Mouse (Mus musculus): ENCODE results near the gene Eva1a. TPM values are rescaled to one million over a fixed set of nuclear protein-coding genes. Genes with fewer than 3 reads are reported as not detected.

Gene Eva1a
- total RNA-seq, 2 experiments from 2014 or later = not detected

GRCm38 (mm10) chr6:82065230-82065629, 24.4 kb downstream of the Eva1a start:
- no peak for ATAC-seq (replicated peaks; ENCODE audit: poor library complexity, severe bottlenecking)

GRCm38 (mm10) chr6:82066515-82067081, 25.8 kb downstream of the Eva1a start:
- no peak for ATAC-seq (replicated peaks; ENCODE audit: poor library complexity, severe bottlenecking)

GRCm38 (mm10) chr6:82070459-82070858, 29.6 kb downstream of the Eva1a start:
- no peak for ATAC-seq (replicated peaks; ENCODE audit: poor library complexity, severe bottlenecking)

GRCm38 (mm10) chr6:82073011-82073410, 32.2 kb downstream of the Eva1a start:
- no peak for ATAC-seq (replicated peaks; ENCODE audit: poor library complexity, severe bottlenecking)

GRCm38 (mm10) chr6:82073567-82073966, 32.7 kb downstream of the Eva1a start:
- no peak for ATAC-seq (replicated peaks; ENCODE audit: poor library complexity, severe bottlenecking)

- ATAC-seq (replicated peaks; ENCODE audit: poor library complexity, severe bottlenecking) = no peak
Measured at GRCm38 (mm10) chr6:82076364-82076763, 35.5 kb downstream of the Eva1a start.

GRCm38 (mm10) chr6:82078875-82079274, 38.0 kb downstream of the Eva1a start:
- ATAC-seq (replicated peaks; ENCODE audit: poor library complexity, severe bottlenecking) = no peak

- ATAC-seq (replicated peaks; ENCODE audit: poor library complexity, severe bottlenecking) = no peak
Measured at GRCm38 (mm10) chr6:82083655-82084054, 42.8 kb downstream of the Eva1a start.

GRCm38 (mm10) chr6:82084235-82084634, 43.4 kb downstream of the Eva1a start:
- ATAC-seq (replicated peaks; ENCODE audit: poor library complexity, severe bottlenecking) = no peak

- ATAC-seq (replicated peaks; ENCODE audit: poor library complexity, severe bottlenecking) = no peak
Measured at GRCm38 (mm10) chr6:82085313-82085908, 44.6 kb downstream of the Eva1a start.

- ATAC-seq (replicated peaks; ENCODE audit: poor library complexity, severe bottlenecking) = no peak
Measured at GRCm38 (mm10) chr6:82088133-82088532, 47.3 kb downstream of the Eva1a start.

- ATAC-seq (replicated peaks; ENCODE audit: poor library complexity, severe bottlenecking) = no peak
Measured at GRCm38 (mm10) chr6:82091773-82092172, 50.9 kb downstream of the Eva1a start.

- no peak for ATAC-seq (replicated peaks; ENCODE audit: poor library complexity, severe bottlenecking)
Measured at GRCm38 (mm10) chr6:82097705-82098104, 56.9 kb downstream of the Eva1a start.

GRCm38 (mm10) chr6:82098456-82098855, 57.6 kb downstream of the Eva1a start:
- no peak for ATAC-seq (replicated peaks; ENCODE audit: poor library complexity, severe bottlenecking)

GRCm38 (mm10) chr6:82110473-82110872, 69.6 kb downstream of the Eva1a start:
- no peak for ATAC-seq (replicated peaks; ENCODE audit: poor library complexity, severe bottlenecking)

- no peak for ATAC-seq (replicated peaks; ENCODE audit: poor library complexity, severe bottlenecking)
Measured at GRCm38 (mm10) chr6:82111111-82111510, 70.3 kb downstream of the Eva1a start.

GRCm38 (mm10) chr6:82111540-82111939, 70.7 kb downstream of the Eva1a start:
- no peak for ATAC-seq (replicated peaks; ENCODE audit: poor library complexity, severe bottlenecking)

GRCm38 (mm10) chr6:82112127-82113090, 71.6 kb downstream of the Eva1a start:
- no peak for ATAC-seq (replicated peaks; ENCODE audit: poor library complexity, severe bottlenecking)

- peak; percentile 75 for ATAC-seq (replicated peaks; ENCODE audit: poor library complexity, severe bottlenecking)
Measured at GRCm38 (mm10) chr6:82115335-82115965, 74.6 kb downstream of the Eva1a start.

- no peak for ATAC-seq (replicated peaks; ENCODE audit: poor library complexity, severe bottlenecking)
Measured at GRCm38 (mm10) chr6:82116176-82116575, 75.3 kb downstream of the Eva1a start.

GRCm38 (mm10) chr6:82117871-82118270, 77.0 kb downstream of the Eva1a start:
- ATAC-seq (replicated peaks; ENCODE audit: poor library complexity, severe bottlenecking) = no peak
